Mouse (Mus musculus) cerebellum, adult 2 months (tissue): Measurements from ENCODE around the gene Tln2.

ENCODE experiments used
- CTCF ChIP-seq: fragments of 200-500 bp; IDR thresholded peaks from 2 replicates; pipeline ENCODE4 v1.5.1; 2011; ENCODE audit warnings: low read depth, mild to moderate bottlenecking, control low read depth, low read length, moderate library complexity, borderline replicate concordance; ENCODE audit not compliant: insufficient read depth
- POLR2A ChIP-seq: fragments of 200-500 bp; IDR thresholded peaks from 2 replicates; pipeline ENCODE4 v1.6.1; 2011; ENCODE audit warnings: low read length, control low read depth, borderline replicate concordance; ENCODE audit not compliant: insufficient read depth

DNA sequence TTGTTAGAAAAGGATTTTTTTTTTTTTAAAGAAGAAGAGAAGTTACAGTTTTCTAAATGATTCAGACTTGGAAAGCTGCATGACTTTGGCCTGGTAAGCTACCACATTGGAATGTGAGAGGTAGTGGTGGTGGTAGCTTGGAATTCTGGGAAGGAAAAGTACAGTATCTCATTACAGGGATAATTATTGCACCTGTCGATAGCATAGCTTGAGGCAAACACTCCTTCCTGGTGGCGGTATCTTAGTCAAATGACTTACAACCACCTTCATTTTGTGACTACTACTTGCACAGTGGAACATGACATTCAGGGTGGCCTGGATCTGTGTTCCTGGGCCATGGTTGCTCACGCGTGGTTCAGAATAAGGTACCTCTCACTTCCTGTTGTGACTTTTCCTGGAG, 348.3 kb downstream of the Tln2 start:
- no peak for TF ChIP-seq POLR2A
- no peak for TF ChIP-seq CTCF
